Mouse (Mus musculus): Measurements from ENCODE around the gene Bicd2.

DNA sequence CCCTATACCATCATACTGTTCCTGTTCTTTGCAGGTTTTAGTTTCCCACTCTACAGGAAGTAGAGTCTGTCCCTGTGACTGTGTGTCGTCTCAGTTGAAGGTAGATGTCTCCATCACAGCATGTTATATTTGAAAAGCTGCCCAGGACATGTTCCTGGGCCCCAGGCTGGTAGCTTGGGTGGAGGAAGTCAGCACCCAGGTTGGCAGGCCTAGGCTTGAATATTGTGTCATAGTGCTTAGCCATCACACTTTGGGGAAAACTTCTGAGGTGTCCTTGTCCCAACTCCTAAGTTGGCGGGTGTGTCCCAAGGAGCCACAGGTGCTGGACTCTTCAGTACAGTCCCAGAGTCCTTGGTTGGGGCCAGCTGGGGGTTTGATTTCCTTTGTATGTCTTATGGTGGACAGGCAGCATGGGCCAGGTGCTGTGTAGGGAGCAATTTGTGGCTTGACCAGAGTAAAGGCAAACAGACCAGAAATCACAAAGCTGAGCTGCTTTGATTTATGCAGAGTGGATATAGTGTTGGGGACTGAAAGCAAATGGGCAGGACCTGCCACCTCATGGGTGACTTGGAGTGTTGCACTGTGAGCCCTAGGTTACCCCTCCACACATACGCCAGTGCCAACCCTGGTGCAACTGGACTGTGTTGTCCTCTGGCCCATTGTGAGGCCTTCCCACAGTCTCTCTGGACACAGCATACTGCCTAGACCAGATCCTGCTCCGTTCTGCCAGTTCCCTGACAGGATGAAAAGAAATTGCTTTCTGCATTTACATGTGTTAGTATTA, 26.5 kb downstream of the Bicd2 start:
- TF ChIP-seq CTCF (IDR thresholded peaks at IDR 0.05; ENCODE audit: low read depth, low read length): no peak
- no peak for TF ChIP-seq GATA1 (IDR thresholded peaks at IDR 0.05; ENCODE audit: borderline replicate concordance, low read length)
